Comparison of ENCODE assay signal across 13 mouse cellular contexts in the genomic region with DNA sequence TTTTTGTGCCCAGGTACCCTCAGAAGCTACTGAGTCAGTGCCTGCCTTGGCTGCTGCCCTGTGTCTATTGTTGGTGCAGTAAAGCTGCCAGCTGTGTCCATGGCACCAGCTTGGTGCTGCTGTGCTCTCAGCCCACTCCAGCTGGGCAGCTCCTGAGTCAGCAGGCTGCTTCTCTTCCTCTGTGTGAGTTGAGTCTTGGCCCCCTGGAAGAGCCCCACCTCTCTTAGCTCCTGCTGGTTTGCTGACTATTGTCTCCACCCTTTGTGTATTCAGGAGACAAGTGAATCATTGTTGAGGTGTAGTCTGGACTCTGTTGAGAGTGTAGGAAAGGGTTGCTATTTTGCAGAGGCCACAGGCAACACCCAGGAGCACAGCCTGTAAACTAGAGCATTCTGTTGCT.
DNase-seq lines count a peak whose midpoint lies in the region; ATAC-seq and TF ChIP-seq lines count a peak whose summit lies in the region.
"Had no signal": no experiment of that assay in that cellular context is flagged by ENCODE, and none has a peak within 500 bp of the region (broad histone marks: within the 10 kb centered on the region; RNA-seq: fewer than 3 reads in every experiment).

No protein-coding gene starts in this region.

- H3K4me3 ChIP-seq in forebrain, postnatal 0 days (ENCODE audit: low read depth, low read length) = no peak overlapping the region
- no peak overlapping the region for H3K4me3 ChIP-seq in forebrain, embryonic 14.5 days (ENCODE audit: low read depth, low read length)
- no peak overlapping the region for H3K4me3 ChIP-seq in olfactory bulb, adult 2 months (ENCODE audit: insufficient read depth, low read depth, low read length)
- H3K4me3 ChIP-seq: embryonic facial prominence, embryonic 15.5 days; neural tube, embryonic 12.5 days had no signal

- no peak for DNase-seq in forebrain, postnatal 0 days
- DNase-seq in forebrain, embryonic 14.5 days (ENCODE audit: low spot score) = no peak
- DNase-seq in layer of hippocampus, adult 9-11 months = peak; percentile 60
- DNase-seq in layer of hippocampus, postnatal 36 days = no peak
- DNase-seq in MN1 (ENCODE audit: low spot score) = peak; percentile 25
- DNase-seq in cerebellum, postnatal 14 days = no peak
- DNase-seq in thymus, adult 18-20 months = no peak
- DNase-seq: cerebellum, adult 8-10 months; left cerebral cortex, postnatal 4 days; spleen, adult 18-20 months had no signal

- ATAC-seq in forebrain, postnatal 0 days = peak; percentile 50; the same call in 1 of the 2 replicates
- no peak for ATAC-seq in forebrain, embryonic 14.5 days

- H3K9ac ChIP-seq in forebrain, postnatal 0 days = no peak overlapping the region
- no peak overlapping the region for H3K9ac ChIP-seq in forebrain, embryonic 14.5 days (ENCODE audit: low read length)
- H3K9ac ChIP-seq: embryonic facial prominence, embryonic 15.5 days; neural tube, embryonic 12.5 days had no signal

- 0 out of 2 replicates have a peak, but pooled peaks cover 4% of the 10 kb centered on the region for H3K36me3 ChIP-seq in forebrain, postnatal 0 days (ENCODE audit: insufficient read depth)
- H3K36me3 ChIP-seq in forebrain, embryonic 14.5 days (ENCODE audit: control insufficient read depth, insufficient read depth, low read length) = no peaks in the 10 kb centered on the region
- H3K36me3 ChIP-seq: embryonic facial prominence, embryonic 15.5 days had no signal

- H3K4me2 ChIP-seq in forebrain, postnatal 0 days (ENCODE audit: low read depth) = no peak overlapping the region
- no peak overlapping the region for H3K4me2 ChIP-seq in forebrain, embryonic 14.5 days (ENCODE audit: low read length)
- H3K4me2 ChIP-seq: embryonic facial prominence, embryonic 15.5 days; neural tube, embryonic 12.5 days had no signal

- no peaks in the 10 kb centered on the region for H3K9me3 ChIP-seq in forebrain, postnatal 0 days (ENCODE audit: low read length)
- no peaks in the 10 kb centered on the region for H3K9me3 ChIP-seq in forebrain, embryonic 14.5 days (replicated peaks; ENCODE audit: control insufficient read depth, low read length)
- H3K9me3 ChIP-seq: embryonic facial prominence, embryonic 15.5 days; neural tube, embryonic 12.5 days had no signal

- no peak for TF ChIP-seq CTCF in forebrain, postnatal 0 days (IDR thresholded peaks at IDR 0.05; ENCODE audit: low read depth)
- TF ChIP-seq CTCF in olfactory bulb, adult 2 months (IDR thresholded peaks at IDR 0.05; ENCODE audit: insufficient read depth, low read depth, low read length) = no peak

- TF ChIP-seq POLR2A in olfactory bulb, adult 2 months (IDR thresholded peaks at IDR 0.05; ENCODE audit: insufficient read depth, low read depth, low read length) = no peak

- H3K27me3 ChIP-seq in forebrain, postnatal 0 days (ENCODE audit: insufficient read depth, low read length) = no peaks in the 10 kb centered on the region
- H3K27me3 ChIP-seq in forebrain, embryonic 14.5 days (replicated peaks; ENCODE audit: control insufficient read depth, insufficient read depth, low read length) = no peaks in the 10 kb centered on the region
- H3K27me3 ChIP-seq: embryonic facial prominence, embryonic 15.5 days; neural tube, embryonic 12.5 days had no signal

- no peaks in the 10 kb centered on the region for H3K4me1 ChIP-seq in forebrain, postnatal 0 days (ENCODE audit: insufficient read depth)
- no peaks in the 10 kb centered on the region for H3K4me1 ChIP-seq in forebrain, embryonic 14.5 days (ENCODE audit: control insufficient read depth, insufficient read depth, low read length)
- peaks cover 9% of the 10 kb centered on the region for H3K4me1 ChIP-seq in olfactory bulb, adult 2 months (ENCODE audit: control insufficient read depth, insufficient read depth, low read length)
- H3K4me1 ChIP-seq: embryonic facial prominence, embryonic 15.5 days; neural tube, embryonic 12.5 days had no signal

- no peak overlapping the region for H3K27ac ChIP-seq in forebrain, postnatal 0 days (ENCODE audit: low read depth, low read length)
- no peak overlapping the region for H3K27ac ChIP-seq in forebrain, embryonic 14.5 days (ENCODE audit: low read depth, low read length)
- peak overlapping the region; percentile 29; the same call in 1 of the 2 replicates for H3K27ac ChIP-seq in olfactory bulb, adult 2 months (ENCODE audit: insufficient read depth, low read depth, low read length)
- H3K27ac ChIP-seq: embryonic facial prominence, embryonic 15.5 days; neural tube, embryonic 12.5 days had no signal

Comparison
In these comparisons a context has a peak if more than half of its experiments do, and no peak if none do; other contexts are left out.
1. DNase-seq: peak in layer of hippocampus, adult 9-11 months (single experiment) and MN1 (single experiment); none in forebrain, postnatal 0 days (single experiment), forebrain, embryonic 14.5 days (single experiment), layer of hippocampus, postnatal 36 days (0 of 2), cerebellum, postnatal 14 days (0 of 2) and thymus, adult 18-20 months (0 of 2).